Mouse (Mus musculus) CD4-positive, CD25-positive, alpha-beta regulatory T cell, adult 2 months (primary cell): Measurements from ENCODE around the gene Wdfy1.

ENCODE experiments used
- DNase-seq: peaks from one replicate; pipeline ENCODE4 v3.0.0-alpha.2; 2012; ENCODE audit warnings: low read depth, low spot score

Gene Wdfy1

DNA sequence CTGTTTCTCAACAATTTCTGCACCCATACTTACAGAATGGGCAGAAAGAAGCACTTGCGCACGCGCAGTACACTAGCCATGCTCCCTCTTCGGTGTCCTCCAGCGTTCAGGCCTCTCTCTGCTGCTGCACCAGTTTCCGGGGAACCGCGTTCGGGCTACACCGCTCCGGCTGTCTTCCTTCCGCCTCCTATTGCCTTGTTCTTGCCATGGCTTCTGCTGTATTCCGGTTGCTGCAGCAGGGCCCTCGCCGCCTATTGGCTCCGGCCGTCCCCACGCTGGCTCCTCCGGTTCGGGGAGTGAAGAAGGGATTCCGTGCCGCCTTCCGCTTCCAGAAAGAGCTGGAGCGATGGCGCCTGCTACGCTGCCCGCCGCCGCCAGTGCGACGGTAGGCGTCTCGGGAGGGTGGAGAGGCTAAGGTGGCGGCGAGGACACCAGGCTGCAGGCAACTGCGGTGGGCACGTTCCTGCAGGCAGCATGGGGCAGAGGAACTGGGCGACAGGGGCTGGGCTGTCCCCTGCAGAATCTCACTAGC, at the start of gene Wdfy1, which contains the start of gene Mrpl44:
TSS of gene Wdfy1 (minus strand) at position 217 of the 532 bp plus-strand sequence.
TSS of gene Mrpl44 (plus strand) at position 92 of the 532 bp plus-strand sequence.
- peak; percentile 97 for DNase-seq

DNA sequence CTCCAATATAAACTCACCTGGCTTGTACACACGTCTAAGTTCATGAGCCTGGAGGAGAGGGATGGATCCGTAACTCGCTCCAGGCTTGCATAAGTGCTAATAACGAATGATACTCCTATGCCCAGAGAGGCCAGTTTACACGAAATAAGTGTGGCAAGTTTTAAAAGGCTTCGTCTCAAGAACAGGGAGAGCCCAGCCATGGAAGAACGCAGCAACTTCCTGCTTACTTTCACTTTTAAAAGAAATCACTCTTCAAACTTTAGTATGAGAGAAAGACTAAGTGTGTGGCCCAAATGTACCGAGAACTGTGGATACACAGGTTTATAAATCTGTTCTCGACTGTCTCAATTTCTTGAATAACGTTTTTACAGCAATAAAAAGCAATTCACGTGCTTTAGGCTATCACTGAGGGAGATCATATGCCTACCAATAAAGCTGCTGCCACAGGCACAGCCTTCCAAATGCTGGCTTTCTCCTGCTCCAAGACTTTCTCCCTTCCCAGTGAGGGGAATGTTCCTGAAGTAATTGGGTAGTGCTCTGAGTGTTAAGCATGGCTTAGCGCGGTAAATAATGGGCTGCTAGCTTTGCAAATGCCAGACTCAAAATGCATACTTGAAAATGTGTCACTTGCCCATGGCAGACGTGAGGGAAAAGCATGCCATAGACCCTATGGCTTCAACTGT, 48.1 kb upstream of the Wdfy1 start:
- DNase-seq = peak; percentile 6

DNA sequence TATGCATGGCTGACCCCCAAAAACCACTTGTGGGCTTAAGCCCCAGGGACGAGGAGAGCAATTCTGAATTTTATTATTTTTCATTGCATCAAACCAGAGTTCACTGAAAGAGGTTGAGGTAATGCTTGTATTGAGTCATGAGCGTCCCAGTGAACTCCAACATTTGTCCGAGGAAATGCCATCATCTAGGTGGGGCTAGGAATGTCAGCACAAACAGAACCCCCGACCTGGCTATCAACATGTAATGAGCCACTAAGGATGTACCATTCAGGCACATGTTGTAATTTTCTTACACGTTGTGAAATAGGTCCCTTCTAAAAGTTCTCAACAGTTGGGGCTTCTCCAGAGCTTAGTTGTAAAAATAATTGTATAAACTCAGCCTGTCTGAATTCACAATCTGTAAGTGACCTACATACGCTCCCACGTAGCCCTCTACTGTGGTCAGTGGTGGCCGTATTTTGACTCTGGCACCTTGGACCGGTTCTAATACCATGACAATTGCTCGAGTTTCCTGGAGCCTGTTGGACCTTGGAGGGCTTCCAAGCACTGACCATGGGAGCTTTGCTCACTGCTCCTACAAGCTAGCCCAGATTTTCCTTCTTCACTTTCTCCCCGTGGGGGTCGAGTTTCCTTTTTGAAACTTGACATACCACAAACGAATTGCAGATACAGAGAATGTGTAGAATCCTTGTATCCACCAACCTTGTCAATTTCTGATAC, 47.0 kb upstream of the Wdfy1 start:
- no peak for DNase-seq

DNA sequence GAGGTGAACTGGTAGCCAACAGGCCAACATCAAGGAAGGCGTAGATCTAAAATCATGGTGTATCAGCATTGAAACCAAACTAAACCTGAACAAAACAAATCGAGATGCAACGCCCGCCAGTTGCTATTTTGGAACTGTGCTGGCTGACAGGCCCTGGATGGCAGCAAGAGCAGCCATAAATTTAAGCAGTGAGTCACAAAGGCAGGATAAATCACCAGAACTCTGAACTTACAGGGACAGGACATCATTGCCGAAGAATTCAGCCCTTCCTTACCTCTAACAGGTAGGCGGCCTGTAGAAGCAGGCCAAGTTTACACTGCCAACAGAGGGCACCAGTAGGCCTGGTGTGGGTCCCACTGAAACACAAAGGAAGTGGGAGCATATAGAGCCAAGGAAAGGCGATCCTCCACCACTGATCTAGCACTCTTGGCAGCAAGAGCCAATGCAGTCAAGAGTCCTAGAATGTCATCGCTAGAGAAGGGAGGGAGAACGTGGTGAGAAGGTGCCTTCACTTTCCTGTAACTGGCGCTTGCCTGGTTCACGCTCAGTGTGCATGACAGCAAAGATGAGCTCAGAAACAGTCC, 43.4 kb upstream of the Wdfy1 start:
- no peak for DNase-seq

DNA sequence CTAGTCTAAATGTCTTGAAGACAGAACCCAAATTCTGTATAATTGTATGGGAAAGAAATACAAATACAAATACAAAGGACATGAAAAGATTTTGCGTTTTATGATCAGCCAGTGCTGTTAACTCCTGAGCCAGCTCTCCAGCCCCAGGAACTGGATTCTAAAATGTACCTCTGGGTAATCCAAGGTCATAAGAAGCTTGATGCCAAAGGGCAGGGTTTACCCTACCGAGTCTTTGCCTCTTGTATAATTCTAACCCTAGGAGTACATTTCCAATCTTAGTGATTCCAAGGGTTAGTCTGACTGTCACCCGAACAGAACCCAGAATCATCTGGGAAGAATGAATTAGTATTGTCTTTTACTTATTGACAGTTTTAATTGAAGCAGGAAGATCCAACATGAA, 39.5 kb upstream of the Wdfy1 start:
- DNase-seq = no peak

DNA sequence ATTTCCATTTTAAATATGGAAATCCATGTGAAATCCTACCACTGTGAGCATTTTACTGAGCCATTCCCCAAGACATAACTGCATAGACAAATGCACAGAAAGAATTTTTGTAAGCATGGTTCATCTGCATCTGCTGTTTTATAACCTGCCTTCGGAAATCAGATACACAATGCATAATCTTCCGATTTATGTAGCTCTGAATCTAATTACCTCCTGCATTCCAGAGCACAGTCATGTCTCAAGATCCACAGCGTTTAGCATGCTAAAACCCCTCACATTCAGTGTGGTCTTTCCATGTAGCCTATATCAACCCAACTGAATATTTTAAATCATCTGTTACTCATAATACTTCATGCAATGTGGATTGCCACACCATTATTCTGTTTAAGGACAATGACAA, 33.5 kb upstream of the Wdfy1 start:
- no peak for DNase-seq

DNA sequence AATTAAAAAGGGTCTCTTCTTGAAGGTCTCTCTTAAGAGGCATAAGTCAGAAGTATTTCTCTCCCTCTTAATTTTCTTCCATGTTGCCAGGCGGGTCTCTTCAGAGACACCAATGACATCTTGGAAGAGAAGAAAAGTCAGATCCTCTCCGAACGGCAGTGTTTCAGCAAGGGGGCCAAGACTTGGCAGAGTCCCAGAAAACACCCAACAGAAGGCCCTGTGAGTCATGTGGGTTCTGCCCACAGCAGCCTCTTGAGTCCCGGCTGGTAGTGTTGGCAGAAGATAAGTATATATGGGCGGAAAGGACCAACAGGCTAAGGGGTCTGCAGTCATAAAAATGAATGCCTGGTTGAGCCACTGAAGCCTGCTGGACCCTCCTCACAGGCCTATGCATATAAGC, 30.9 kb upstream of the Wdfy1 start:
- DNase-seq = no peak

DNA sequence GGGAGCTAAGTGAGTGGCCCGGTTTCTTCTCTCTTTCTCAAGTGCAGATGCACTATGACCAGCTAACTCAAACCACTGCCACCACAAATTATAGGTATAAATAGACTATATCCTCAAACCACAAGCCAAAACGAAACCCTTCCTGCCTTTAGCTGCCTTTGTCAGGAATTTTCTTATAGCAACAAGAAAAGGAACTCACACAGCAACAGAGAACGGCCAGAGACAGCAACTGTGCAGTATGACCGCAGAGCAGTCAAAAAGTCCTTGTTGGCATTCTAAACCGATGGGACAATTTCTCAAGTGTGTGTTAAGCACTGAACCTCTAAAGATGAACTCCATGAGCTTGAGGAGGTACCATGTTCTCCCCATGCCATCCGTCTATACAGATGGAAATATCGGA, 27.7 kb upstream of the Wdfy1 start:
- DNase-seq = no peak

DNA sequence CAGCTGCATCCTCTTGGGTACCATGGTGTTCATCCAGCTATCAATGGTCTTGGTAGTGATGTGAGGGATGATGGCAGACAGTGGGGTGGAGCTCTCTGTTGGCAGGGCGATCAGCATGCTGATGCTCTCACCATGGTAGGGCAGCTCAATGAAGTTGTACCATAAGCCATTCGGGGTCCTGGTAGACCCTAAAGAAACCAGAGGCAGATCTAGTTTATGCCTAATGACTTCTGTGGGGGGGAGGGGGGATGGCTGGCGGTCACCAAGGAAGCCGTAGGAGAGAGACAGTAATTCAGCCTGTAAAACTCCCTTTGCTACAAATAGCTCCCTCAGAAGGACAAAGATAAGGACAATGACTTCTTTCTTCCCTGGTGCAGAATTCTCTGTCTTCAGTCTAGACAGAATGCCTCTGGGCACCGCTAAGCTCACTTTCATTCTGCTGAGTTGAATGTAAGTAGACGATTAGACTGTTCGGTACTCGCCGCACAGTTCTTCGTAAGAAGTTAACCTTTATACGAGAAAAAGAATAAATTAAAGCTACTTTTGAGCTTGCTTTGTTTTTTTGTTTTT, 27.0 kb upstream of the Wdfy1 start:
- DNase-seq = no peak

DNA sequence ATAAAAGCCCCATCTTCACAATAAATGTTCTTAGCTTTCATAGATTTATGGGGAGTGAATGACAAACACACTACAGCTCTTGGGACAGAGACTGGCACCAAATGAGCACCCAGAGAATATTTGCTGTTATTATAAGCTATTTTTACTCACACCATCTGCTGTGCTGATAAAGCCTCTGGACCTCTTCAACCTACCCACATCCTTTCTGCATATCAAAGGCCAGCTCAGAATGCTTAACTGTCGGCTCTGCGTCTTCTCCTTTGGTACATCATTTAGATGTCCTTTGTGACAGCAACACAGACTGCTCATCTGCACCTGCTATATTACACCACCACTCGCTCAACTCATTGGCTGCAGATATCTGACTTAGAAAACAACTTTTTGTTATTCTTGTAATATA, 21.1 kb upstream of the Wdfy1 start:
- no peak for DNase-seq

DNA sequence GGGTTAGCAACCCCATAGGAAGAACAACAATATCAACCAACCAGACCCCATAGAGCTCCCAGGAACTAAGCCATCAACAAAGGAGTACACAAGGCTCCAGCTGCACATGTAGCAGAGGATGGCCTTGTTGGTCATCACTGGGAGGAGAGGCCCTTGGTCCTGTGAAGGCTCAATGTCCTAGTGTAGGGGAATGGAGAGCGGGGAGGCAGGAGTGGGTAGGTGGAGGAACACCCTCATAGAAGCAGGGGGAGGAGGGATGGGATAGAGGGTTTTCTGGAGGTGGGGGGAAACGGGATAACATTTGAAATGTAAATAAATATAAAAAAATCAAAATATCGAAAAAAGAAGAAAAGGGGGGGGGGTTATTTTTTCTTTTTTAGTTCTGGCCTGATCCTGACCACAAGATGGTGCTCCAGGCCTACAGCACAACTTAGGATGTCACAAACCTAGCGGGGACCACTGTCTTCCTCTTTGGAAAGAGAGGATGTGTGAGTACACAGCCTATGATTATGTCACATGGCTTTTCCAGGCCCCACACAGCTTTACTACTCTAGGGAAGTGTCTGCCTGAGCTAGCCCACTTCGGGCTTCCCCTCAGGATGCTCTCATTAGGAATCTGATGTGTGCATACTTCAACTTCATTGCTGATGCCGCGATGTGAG, 10.5 kb upstream of the Wdfy1 start:
- DNase-seq = peak; percentile 21

DNA sequence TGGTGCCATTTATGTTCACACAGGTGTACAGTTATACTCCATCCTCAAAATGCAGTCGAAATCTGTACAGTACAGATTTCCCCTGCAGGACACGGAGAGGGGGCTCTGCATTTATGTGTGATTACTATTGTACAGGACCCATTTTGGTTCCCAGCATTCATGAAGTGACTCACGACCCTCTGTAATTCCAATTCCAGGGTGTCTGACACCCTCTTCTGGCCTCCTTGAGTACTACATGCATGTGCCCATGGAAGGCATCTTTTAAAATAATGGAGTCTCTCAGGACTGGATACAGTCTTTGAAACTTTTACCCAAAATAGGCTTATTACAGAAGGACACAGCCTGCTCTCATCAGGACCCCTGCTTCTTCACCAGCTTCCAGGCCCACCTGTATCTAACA, 6.5 kb upstream of the Wdfy1 start:
- DNase-seq = peak; percentile 42

DNA sequence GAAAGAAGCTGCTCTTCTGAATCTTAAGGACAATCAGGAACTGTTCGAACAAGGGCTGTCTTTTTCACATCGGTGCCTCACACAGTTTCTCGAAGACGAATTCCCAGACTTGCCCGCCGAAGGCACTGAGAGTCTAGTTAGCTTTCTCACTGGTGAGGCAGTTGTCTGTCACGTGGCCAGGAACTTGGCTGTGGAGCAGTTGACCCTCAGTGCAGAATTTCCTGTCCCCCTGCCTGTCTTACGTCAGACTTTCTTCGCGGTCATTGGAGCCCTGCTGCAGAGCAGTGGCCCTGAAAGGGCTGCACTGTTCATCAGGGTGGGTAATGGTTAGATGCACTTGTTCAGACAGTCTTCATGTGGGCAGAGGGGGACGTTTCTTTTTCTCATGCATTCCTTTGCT, 2.1 kb upstream of the Wdfy1 start:
- no peak for DNase-seq

DNA sequence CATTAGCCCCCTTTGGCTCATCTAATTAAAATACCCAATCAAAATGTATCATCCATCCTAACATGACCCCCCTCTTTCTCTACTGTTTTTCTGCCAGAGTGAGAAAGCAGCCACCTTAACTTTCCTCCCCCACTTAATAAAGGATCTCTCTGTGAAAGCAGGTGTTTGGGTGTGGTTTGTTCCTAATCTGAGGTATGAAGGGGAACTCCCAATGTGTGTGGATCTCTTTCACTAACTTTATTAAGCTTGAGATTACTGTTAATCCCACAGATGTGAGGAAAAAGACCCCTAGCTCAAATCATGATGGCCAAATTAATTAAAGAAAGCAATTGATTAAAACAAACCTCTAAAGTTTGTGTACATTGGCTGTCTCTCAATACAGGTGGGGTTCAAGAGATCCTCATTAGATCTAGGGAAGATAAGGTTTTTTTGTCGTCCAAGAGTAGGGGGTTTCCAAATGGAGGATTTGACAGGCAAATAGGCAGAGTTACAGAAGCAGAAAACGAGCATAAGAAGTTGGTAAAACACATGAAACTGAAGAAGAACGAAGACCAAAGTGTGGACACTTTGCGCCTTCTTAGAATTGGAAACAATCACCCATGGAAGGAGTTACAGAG, 1.7 kb downstream of the Wdfy1 start:
- DNase-seq = no peak

DNA sequence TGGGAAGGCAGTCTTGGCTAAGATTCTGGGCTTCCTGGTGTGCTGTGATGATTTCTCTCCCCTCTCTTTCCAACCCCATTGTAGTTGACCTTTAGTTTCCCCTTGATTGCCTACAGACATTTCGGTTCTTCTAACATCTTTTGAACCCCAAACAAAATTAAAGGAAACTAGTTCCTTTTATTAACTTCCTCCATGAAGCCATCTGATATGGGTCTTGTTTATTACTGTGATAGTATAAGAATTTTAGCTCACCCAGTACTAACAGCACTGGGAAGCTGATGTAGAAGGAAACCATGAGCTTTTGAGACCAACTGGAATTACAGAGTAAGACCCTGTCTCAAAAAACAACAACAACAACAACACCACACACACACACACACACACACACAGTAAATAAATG, 7.7 kb downstream of the Wdfy1 start:
- no peak for DNase-seq

DNA sequence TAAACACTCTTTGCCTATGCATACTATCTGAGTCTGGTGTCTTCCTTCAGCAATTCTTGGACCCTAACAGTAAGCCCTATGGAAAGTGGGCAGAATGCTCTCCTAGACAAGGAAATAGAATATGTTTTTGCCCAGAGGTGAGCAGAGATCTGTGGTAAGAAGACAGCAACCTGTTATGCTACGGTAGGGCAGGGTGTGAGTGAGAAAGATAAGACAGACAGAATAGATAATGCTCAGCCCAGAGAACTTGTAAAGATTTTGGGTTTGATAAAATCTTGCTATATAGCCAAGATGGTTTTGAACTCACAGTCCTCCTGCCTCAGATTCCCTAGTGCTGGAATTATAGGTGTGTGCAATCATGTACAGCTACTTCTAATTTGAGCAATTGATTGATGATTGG, 11.5 kb downstream of the Wdfy1 start:
- no peak for DNase-seq

DNA sequence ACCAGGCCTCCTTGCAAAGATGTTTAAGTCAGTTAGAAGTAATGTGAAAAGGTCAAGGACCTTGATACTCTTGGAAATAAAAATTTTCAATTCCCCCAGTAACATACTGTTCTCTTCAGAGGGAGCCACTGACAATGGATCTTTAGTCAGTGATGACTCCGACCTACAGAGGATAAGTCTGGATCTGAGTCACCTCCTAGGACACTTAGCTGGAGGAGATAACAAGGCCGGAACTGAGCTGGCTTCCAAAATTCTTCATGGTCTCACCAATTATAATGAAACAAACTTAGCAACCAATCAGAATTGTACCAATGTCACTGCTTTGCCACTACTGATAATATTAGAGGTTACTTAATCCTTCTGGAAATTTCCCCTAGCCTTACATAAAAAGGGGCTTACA, 11.9 kb downstream of the Wdfy1 start:
- DNase-seq = no peak

DNA sequence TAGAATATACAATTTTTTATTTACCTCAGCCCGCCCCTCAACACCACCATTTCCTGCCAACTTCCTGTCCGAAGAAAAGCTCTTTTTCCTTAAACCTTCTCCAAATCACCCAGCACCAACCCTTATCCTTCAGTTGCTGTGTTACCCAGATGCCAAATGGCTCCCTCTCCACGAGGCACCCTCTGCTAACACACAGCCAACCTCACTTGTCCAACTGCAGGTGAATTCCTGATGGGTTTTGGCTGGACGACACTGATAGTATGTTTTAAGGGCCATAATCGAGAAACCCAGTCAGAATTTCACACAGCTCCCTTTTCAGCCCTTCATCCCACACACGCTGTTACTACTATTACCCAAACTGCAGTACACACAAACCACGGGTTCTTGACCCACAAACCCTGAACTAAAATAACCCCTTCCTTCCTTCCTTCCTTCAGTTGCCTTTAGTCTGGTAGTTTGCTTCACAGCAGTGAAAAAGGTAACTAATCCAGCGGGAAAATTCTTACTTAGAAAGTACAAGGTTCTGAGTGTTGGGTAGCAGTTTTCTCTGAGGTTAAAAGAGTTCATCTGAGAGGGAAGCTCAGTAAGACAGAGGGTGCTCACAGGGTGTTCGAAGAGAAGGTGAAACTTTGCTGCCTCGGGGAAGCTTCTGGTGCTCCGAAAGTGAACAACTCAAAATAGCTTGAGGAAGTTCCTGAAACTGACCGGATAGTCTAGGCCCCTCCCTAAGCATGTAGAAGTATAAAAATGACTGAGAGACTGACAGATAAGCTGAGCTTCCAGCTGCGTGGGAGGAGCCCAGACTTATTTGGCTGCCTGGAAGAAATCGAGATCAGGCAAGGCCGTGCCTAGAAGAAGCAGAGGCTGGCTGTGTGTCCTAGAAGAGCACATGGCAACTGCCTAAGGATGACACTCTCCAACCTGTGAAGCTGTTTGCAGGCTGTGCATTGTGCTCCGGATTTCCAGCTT, 13.4 kb downstream of the Wdfy1 start:
- DNase-seq = peak; percentile 19

DNA sequence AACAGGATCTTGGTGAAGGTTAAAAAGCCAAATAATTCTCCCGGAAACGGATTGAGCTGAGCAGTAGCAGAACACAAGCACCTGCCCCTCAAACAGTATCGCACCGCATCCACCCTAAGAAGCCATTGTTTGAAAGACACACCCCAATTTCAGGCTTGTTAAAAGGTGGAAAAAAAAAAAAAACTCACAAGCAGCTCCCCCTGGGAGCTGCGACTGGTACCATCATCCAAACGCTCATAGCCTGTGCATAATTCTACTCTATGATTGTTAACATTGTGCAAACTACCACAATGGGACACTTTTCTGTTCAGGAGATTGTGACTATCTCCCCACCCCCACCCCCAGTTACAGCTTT, 14.0 kb downstream of the Wdfy1 start:
- no peak for DNase-seq
